Mouse (Mus musculus) layer of hippocampus, adult 8-10 months (tissue): ENCODE results near the gene Ccdc9. TPM values are rescaled to one million over a fixed set of nuclear protein-coding genes. Genes with fewer than 3 reads are reported as not detected.

Source experiments
- total RNA-seq, 4 experiments: library from RNA; stranded (reverse); gene quantifications; 2 replicates each; pipeline ENCODE4 v1.2.4; 2022

Ccdc9 gene
- total RNA-seq, 4 experiments from 2014 or later, result 72.6 to 88.3 (median 86.3) TPM

Other genes starting within 250 kb of the Ccdc9 start
- 10 to 100 TPM; 15.4 to 20.0 (median 17.2) TPM for gene Bicra, start 238.9 kb downstream of the Ccdc9 start, total RNA-seq
- under 1 TPM; 0.67 to 0.98 (median 0.84) TPM for gene Zfp541, start 225.0 kb downstream of the Ccdc9 start, total RNA-seq
- 100 to 1,000 TPM; 289 to 306 (median 297) TPM for gene Napa, start 188.3 kb downstream of the Ccdc9 start, total RNA-seq
- gene Kptn, start 166.9 kb downstream of the Ccdc9 start, total RNA-seq, result 10 to 100 TPM; 35.4 to 47.0 (median 41.5) TPM
- 100 to 1,000 TPM; 237 to 262 (median 255) TPM for gene Slc8a2, start 157.0 kb downstream of the Ccdc9 start, total RNA-seq
- gene Meis3, start 111.7 kb downstream of the Ccdc9 start, total RNA-seq, result 10 to 100 TPM; 36.4 to 42.8 (median 40.1) TPM
- gene Dhx34, start 64.8 kb downstream of the Ccdc9 start, total RNA-seq, result 10 to 100 TPM; 12.4 to 17.6 (median 13.5) TPM
- gene C5ar2, start 42.6 kb downstream of the Ccdc9 start, total RNA-seq, result 1 to 10 TPM in 2 of 4 experiments, under 1 TPM in 2; 0.54 to 1.7 (median 1.1) TPM
- gene C5ar1, start 27.3 kb downstream of the Ccdc9 start, total RNA-seq, result 1 to 10 TPM in 3 of 4 experiments, under 1 TPM in 1; 0.61 to 5.4 (median 3.0) TPM
- gene Inafm1, start 13.2 kb downstream of the Ccdc9 start, total RNA-seq, result 10 to 100 TPM; 30.9 to 39.3 (median 33.1) TPM
- gene Bbc3, start 21.6 kb upstream of the Ccdc9 start, total RNA-seq, result 10 to 100 TPM in 3 of 4 experiments, 1 to 10 TPM in 1; 8.9 to 14.4 (median 10.9) TPM
- 10 to 100 TPM; 89.6 to 93.3 (median 91.9) TPM for gene Sae1, start 101.0 kb upstream of the Ccdc9 start, total RNA-seq
- gene Zc3h4, start 114.1 kb upstream of the Ccdc9 start, total RNA-seq, result 10 to 100 TPM; 43.3 to 50.2 (median 47.1) TPM
- 10 to 100 TPM; 53.2 to 76.7 (median 67.9) TPM for gene Tmem160, start 166.0 kb upstream of the Ccdc9 start, total RNA-seq
- gene Npas1, start 190.9 kb upstream of the Ccdc9 start, total RNA-seq, result 10 to 100 TPM; 14.0 to 17.1 (median 15.5) TPM